Mouse (Mus musculus) cortical plate, adult 2 months (tissue): ENCODE measurements at regions not wholly inside any gene's neighbourhood (a gene's known extent, or its start where the extent isn't known, plus 50 kb on each side); places are given as distances from the start of the nearest gene placed in this dataset.

Experiments used
- CTCF ChIP-seq: fragments of 200-500 bp; IDR thresholded peaks from 2 replicates; pipeline ENCODE4 v1.5.1; 2011; ENCODE audit warnings: mild to moderate bottlenecking, control low read depth, low read length; ENCODE audit not compliant: insufficient read depth; ENCODE audit errors: extremely low read depth
- POLR2A ChIP-seq: fragments of 200-500 bp; IDR thresholded peaks from 2 replicates; pipeline ENCODE4 v1.6.1; 2011; ENCODE audit warnings: mild to moderate bottlenecking, low read length, control low read depth; ENCODE audit not compliant: insufficient read depth; ENCODE audit errors: extremely low read depth

GRCm38 (mm10) chr17:9995321-9995720 is 324.3 kb downstream of the Qk start:
- TF ChIP-seq CTCF, result no peak
- no peak for TF ChIP-seq POLR2A
